Mouse (Mus musculus) embryonic fibroblast, embryonic 13.5 days (primary cell): ENCODE results near the gene Clba1.

ENCODE experiments used
- CTCF ChIP-seq: IDR thresholded peaks from 2 replicates; pipeline ENCODE4 v1.5.1; 2011; ENCODE audit warnings: mild to moderate bottlenecking, control low read depth, low read length, moderate library complexity, borderline replicate concordance; ENCODE audit not compliant: insufficient read depth
- POLR2A ChIP-seq: IDR thresholded peaks from 2 replicates; pipeline ENCODE4 v1.6.1; 2011; ENCODE audit warnings: low read depth, mild to moderate bottlenecking, control low read depth, low read length, moderate library complexity

DNA sequence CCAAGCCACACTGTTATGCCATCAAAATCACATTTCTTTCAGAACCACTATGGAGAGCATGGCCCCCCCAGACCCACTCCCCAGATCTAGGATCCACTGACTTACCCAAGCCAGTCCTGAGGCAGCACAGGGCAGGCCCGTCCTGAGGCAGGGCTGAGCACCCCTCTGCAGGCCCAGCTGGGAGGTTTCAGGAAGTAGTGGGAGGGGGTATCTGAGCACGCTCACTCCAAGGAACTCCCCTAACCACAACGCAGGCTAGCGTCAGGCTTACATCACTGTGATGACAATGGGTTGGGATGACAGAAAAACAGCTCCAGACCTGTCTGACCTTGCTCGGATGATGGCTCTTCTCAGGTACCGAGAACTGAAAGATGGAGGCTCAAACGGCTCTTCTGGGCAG, 52.0 kb downstream of the Clba1 start:
- TF ChIP-seq CTCF, result no peak
- TF ChIP-seq POLR2A, result no peak
